Comparison of ENCODE assay signal across 24 mouse cellular contexts in genomic region chr3:130883319-130883718, GRCm38 (mm10).
A peak's percentile ranks its signal among the peaks of the same experiment; 100 is the strongest.
DNase-seq lines count a peak whose midpoint lies in the region; ATAC-seq and TF ChIP-seq lines count a peak whose summit lies in the region.
"Had no signal": no experiment of that assay in that cellular context is flagged by ENCODE, and none has a peak within 500 bp of the region (broad histone marks: within the 10 kb centered on the region; RNA-seq: fewer than 3 reads in every experiment).

No protein-coding gene starts in this region.

- DNase-seq in heart, adult 11 months = peak; percentile 36
- DNase-seq in heart, postnatal 14 days = no peak
- DNase-seq in lung, postnatal 14 days = no peak
- DNase-seq in lung, postnatal 0 days (ENCODE audit: low spot score) = peak; percentile 62
- DNase-seq in lung, adult 18-20 months = no peak
- DNase-seq: adrenal gland, adult 8-10 months; adrenal gland, postnatal 14 days; adrenal gland, postnatal 36 days; B cell, adult 2 months; cerebellum, adult 11-12 months; cerebellum, adult 2 months; cerebellum, adult 9-10 months; cerebellum, postnatal 10 days; cerebellum, postnatal 25 days had no signal

- peak; percentile 78; the same call in 1 of the 2 replicates for ATAC-seq in lung, embryonic 15.5 days (ENCODE audit: borderline replicate concordance, extremely low read depth, low FRiP score, low TSS enrichment)
- peak; percentile 69 for ATAC-seq in lung, postnatal 0 days
- ATAC-seq: activated CD4-positive, CD25-positive, alpha-beta regulatory T cell, adult 4 months; CD4-positive, CD25-positive, alpha-beta regulatory T cell, adult 4 months; forebrain, embryonic 13.5 days; forebrain, embryonic 15.5 days; Patski had no signal

- no peak for TF ChIP-seq CTCF in lung, postnatal 0 days (IDR thresholded peaks at IDR 0.05)

- H3K4me1 ChIP-seq in lung, embryonic 15.5 days = peaks cover 20% of the 10 kb centered on the region
- H3K4me1 ChIP-seq in lung, postnatal 0 days (ENCODE audit: insufficient read depth, low read depth, low read length) = no peaks in the 10 kb centered on the region
- H3K4me1 ChIP-seq: forebrain, embryonic 13.5 days; forebrain, embryonic 15.5 days had no signal

- H3K27me3 ChIP-seq in lung, embryonic 15.5 days = no peaks in the 10 kb centered on the region
- no peaks in the 10 kb centered on the region for H3K27me3 ChIP-seq in lung, postnatal 0 days (replicated peaks; ENCODE audit: insufficient read depth, low read length)
- H3K27me3 ChIP-seq: CH12.LX; embryonic facial prominence, embryonic 12.5 days; forebrain, embryonic 13.5 days; forebrain, embryonic 15.5 days; Patski had no signal

- intact Hi-C loops in heart, postnatal 14 days (cut with DNase I) = no loop called here

- TF ChIP-seq EP300 in lung, postnatal 0 days (IDR thresholded peaks at IDR 0.05) = no peak

- no peak overlapping the region for H3K9ac ChIP-seq in lung, embryonic 15.5 days
- H3K9ac ChIP-seq in lung, postnatal 0 days (replicated peaks; ENCODE audit: low read depth) = no peak overlapping the region
- H3K9ac ChIP-seq: embryonic facial prominence, embryonic 12.5 days; forebrain, embryonic 13.5 days; forebrain, embryonic 15.5 days had no signal

- no peak overlapping the region for H3K4me2 ChIP-seq in lung, embryonic 15.5 days
- H3K4me2 ChIP-seq in lung, postnatal 0 days (replicated peaks; ENCODE audit: low read depth, low read length) = no peak overlapping the region
- H3K4me2 ChIP-seq: embryonic facial prominence, embryonic 12.5 days; forebrain, embryonic 13.5 days; forebrain, embryonic 15.5 days had no signal

- H3K36me3 ChIP-seq in lung, embryonic 15.5 days = no peaks in the 10 kb centered on the region
- H3K36me3 ChIP-seq in lung, postnatal 0 days (ENCODE audit: insufficient read depth, low read length) = no peaks in the 10 kb centered on the region
- H3K36me3 ChIP-seq: embryonic facial prominence, embryonic 10.5 days; embryonic facial prominence, embryonic 12.5 days; forebrain, embryonic 15.5 days; G1E had no signal

- H3K27ac ChIP-seq in lung, embryonic 15.5 days = 0 out of 2 replicates have a peak overlapping the region, but pooled peaks have one; percentile 25
- H3K27ac ChIP-seq in lung, postnatal 0 days (ENCODE audit: low read length) = no peak overlapping the region
- H3K27ac ChIP-seq: embryonic facial prominence, embryonic 10.5 days; embryonic facial prominence, embryonic 12.5 days; forebrain, embryonic 13.5 days; forebrain, embryonic 15.5 days had no signal

- H3K4me3 ChIP-seq in lung, embryonic 15.5 days = no peak overlapping the region
- no peak overlapping the region for H3K4me3 ChIP-seq in lung, postnatal 0 days (ENCODE audit: low read depth, low read length)
- H3K4me3 ChIP-seq: embryonic facial prominence, embryonic 10.5 days; embryonic facial prominence, embryonic 12.5 days; forebrain, embryonic 13.5 days; forebrain, embryonic 15.5 days had no signal

- 0 out of 2 replicates have a peak, but pooled peaks cover 4% of the 10 kb centered on the region for H3K9me3 ChIP-seq in lung, embryonic 15.5 days
- H3K9me3 ChIP-seq in lung, postnatal 0 days (ENCODE audit: low read length) = no peaks in the 10 kb centered on the region
- H3K9me3 ChIP-seq: embryonic facial prominence, embryonic 10.5 days; embryonic facial prominence, embryonic 12.5 days; forebrain, embryonic 15.5 days had no signal

- 45% methylated on average over 6 of the region's 6 CpGs for WGBS in lung, embryonic 15.5 days
- WGBS in lung, postnatal 0 days = 49% methylated on average over 6 of the region's 6 CpGs

Comparison
In these comparisons a context has a peak if more than half of its experiments do, and no peak if none do; other contexts are left out.
1. DNase-seq: peak in heart, adult 11 months (single experiment) and lung, postnatal 0 days (single experiment); none in heart, postnatal 14 days (0 of 2), lung, postnatal 14 days (single experiment) and lung, adult 18-20 months (0 of 2).